Mouse (Mus musculus) hindbrain, embryonic 15.5 days (tissue): ENCODE results near the gene Zfp683. TPM values are rescaled to one million over a fixed set of nuclear protein-coding genes. Genes with fewer than 3 reads are reported as not detected.
A peak's percentile ranks its signal among the peaks of the same experiment; 100 is the strongest.

Experiments
- ATAC-seq: fragments of 200-750 bp; cut with Nextera tagmentation; 2 replicates; pipeline ENCODE4 v1.8.0; 2017; ENCODE audit warnings: low read depth, moderate number of reproducible peaks, moderate TSS enrichment; ENCODE audit not compliant: low FRiP score
- H3K27ac ChIP-seq: fragments of 300-500 bp; sonication (generic); replicated peaks from 2 replicates; pipeline ENCODE4 v1.5.1; 2015; ENCODE audit warnings: mild to moderate bottlenecking, inconsistent platforms
- H3K27me3 ChIP-seq: fragments of 300-500 bp; sonication (generic); 2 replicates; pipeline ENCODE4 v1.6.1; 2015; ENCODE audit warnings: control low read depth, inconsistent platforms
- H3K36me3 ChIP-seq: fragments of 300-500 bp; sonication (generic); 2 replicates; pipeline ENCODE4 v1.6.1; 2015; ENCODE audit warnings: control low read depth, inconsistent platforms
- H3K4me1 ChIP-seq: fragments of 300-500 bp; sonication (generic); replicated peaks from 2 replicates; pipeline ENCODE4 v1.6.1; 2015; ENCODE audit warnings: control low read depth, inconsistent platforms
- H3K4me2 ChIP-seq: fragments of 300-500 bp; sonication (generic); 2 replicates; pipeline ENCODE4 v1.6.1; 2015; ENCODE audit warnings: moderate library complexity, mild to moderate bottlenecking, inconsistent platforms
- H3K4me3 ChIP-seq: fragments of 300-500 bp; sonication (generic); 2 replicates; pipeline ENCODE4 v1.5.1; 2015; ENCODE audit warnings: mild to moderate bottlenecking, inconsistent platforms
- H3K9ac ChIP-seq: fragments of 300-500 bp; sonication (generic); 2 replicates; pipeline ENCODE4 v1.6.1; 2015; ENCODE audit warnings: inconsistent platforms
- H3K9me3 ChIP-seq: fragments of 300-500 bp; sonication (generic); 2 replicates; pipeline ENCODE4 v1.6.1; 2016; ENCODE audit warnings: control low read depth, inconsistent platforms
- WGBS: fragments of 180-500 bp; shearing (Covaris S2); methylation state at CpG from one replicate; pipeline ENCODE4 v1.1.7; 2015; 5-methylcytosine and 5-hydroxymethylcytosine counted together
- polyA plus RNA-seq: library from polyadenylated mRNA; unstranded; fragments of >200 nt; fragmentation: Nextera tagmentation; extraction: Ambion mirVana; gene quantifications from 2 replicates; pipeline ENCODE4 v1.2.1, GENCODE M21; 2015

The Zfp683 gene
- polyA plus RNA-seq, 1 experiment from 2014 or later, result not detected

GRCm38 (mm10) chr4:134098628-134099027 is 45.0 kb downstream of the Zfp683 start:
- Histone ChIP-seq H3K27ac (no peak overlapping the region), H3K27me3 (0 out of 2 replicates have a peak, but pooled peaks cover 2% of the 10 kb centered on the region), H3K9me3 (no peaks in the 10 kb centered on the region), H3K36me3 (no peaks in the 10 kb centered on the region), H3K4me3 (no peak overlapping the region), H3K4me1 (peaks cover 7% of the 10 kb centered on the region; the same call in 1 of the 2 replicates), H3K9ac (no peak overlapping the region), H3K4me2 (no peak overlapping the region)
- no peak for ATAC-seq
- WGBS, result 80% methylated on average over 8 of the region's 8 CpGs

GRCm38 (mm10) chr4:134100245-134100644 is 46.6 kb downstream of the Zfp683 start:
- no peaks in the 10 kb centered on the region for H3K9me3 ChIP-seq
- 85% methylated on average over 4 of the region's 4 CpGs for WGBS
- ATAC-seq, result no peak
- no peaks in the 10 kb centered on the region for H3K27me3 ChIP-seq
- H3K27ac ChIP-seq, result no peak overlapping the region
- no peaks in the 10 kb centered on the region for H3K36me3 ChIP-seq
- no peak overlapping the region for H3K4me3 ChIP-seq
- H3K4me2 ChIP-seq, result no peak overlapping the region
- no peak overlapping the region for H3K9ac ChIP-seq
- H3K4me1 ChIP-seq, result peaks cover 7% of the 10 kb centered on the region; the same call in 1 of the 2 replicates

- H3K4me3 ChIP-seq, result peak within 1 kb of the TSS; percentile 72
Measured at GRCm38 (mm10) chr4:134101979-134102741, 48.5 kb downstream of the Zfp683 start, which contains the start of gene Ubxn11. TSS of gene Ubxn11 (plus strand) at chr4:134102570.

GRCm38 (mm10) chr4:134102742-134103119 is 49.1 kb downstream of the Zfp683 start:
- Histone ChIP-seq H3K27me3 (no peaks in the 10 kb centered on the region), H3K4me3 (peak overlapping the region; percentile 72), H3K9ac (peak overlapping the region; percentile 51), H3K9me3 (no peaks in the 10 kb centered on the region), H3K4me1 (peaks cover 7% of the 10 kb centered on the region; the same call in 1 of the 2 replicates), H3K4me2 (peak overlapping the region; percentile 63), H3K27ac (no peak overlapping the region; the same call in 1 of the 2 replicates), H3K36me3 (no peaks in the 10 kb centered on the region)
- WGBS, result 3% methylated on average over 21 of the region's 21 CpGs
- ATAC-seq, result peak; percentile 82

More at GRCm38 (mm10) chr4:134101979-134102741, 48.5 kb downstream of the Zfp683 start, which contains the start of gene Ubxn11:
- 18% methylated on average over 34 of the region's 34 CpGs for WGBS
- H3K27ac ChIP-seq, result no peak within 1 kb of the TSS; the same call in 1 of the 2 replicates
- H3K4me2 ChIP-seq, result peak within 1 kb of the TSS; percentile 63
- H3K36me3 ChIP-seq, result no peaks in the 10 kb centered on the region
- ATAC-seq, result peak; percentile 98
- H3K9me3 ChIP-seq, result no peaks in the 10 kb centered on the region
- H3K4me1 ChIP-seq, result peaks cover 7% of the 10 kb centered on the region; the same call in 1 of the 2 replicates
- H3K9ac ChIP-seq, result peak within 1 kb of the TSS; percentile 51
- H3K27me3 ChIP-seq, result no peaks in the 10 kb centered on the region

- no peak overlapping the region for H3K4me2 ChIP-seq
- H3K9me3 ChIP-seq, result no peaks in the 10 kb centered on the region
- H3K27me3 ChIP-seq, result no peaks in the 10 kb centered on the region
- no peak overlapping the region for H3K9ac ChIP-seq
- WGBS, result 81% methylated on average over 7 of the region's 7 CpGs
- H3K36me3 ChIP-seq, result no peaks in the 10 kb centered on the region
- no peak for ATAC-seq
- H3K4me1 ChIP-seq, result peaks cover 7% of the 10 kb centered on the region; the same call in 1 of the 2 replicates
- H3K27ac ChIP-seq, result no peak overlapping the region
- H3K4me3 ChIP-seq, result no peak overlapping the region
Measured at GRCm38 (mm10) chr4:134106105-134106504, 52.5 kb downstream of the Zfp683 start.

GRCm38 (mm10) chr4:134107730-134108129 is 54.1 kb downstream of the Zfp683 start:
- H3K4me2 ChIP-seq, result no peak overlapping the region
- H3K9me3 ChIP-seq, result no peaks in the 10 kb centered on the region
- ATAC-seq, result no peak
- peaks cover 7% of the 10 kb centered on the region; the same call in 1 of the 2 replicates for H3K4me1 ChIP-seq
- no peaks in the 10 kb centered on the region for H3K27me3 ChIP-seq
- H3K9ac ChIP-seq, result no peak overlapping the region
- no peak overlapping the region for H3K27ac ChIP-seq
- no peak overlapping the region for H3K4me3 ChIP-seq
- WGBS, result 85% methylated on average over 7 of the region's 7 CpGs
- no peaks in the 10 kb centered on the region for H3K36me3 ChIP-seq

- H3K9me3 ChIP-seq, result no peaks in the 10 kb centered on the region
- H3K27me3 ChIP-seq, result no peaks in the 10 kb centered on the region
- WGBS, result 70% methylated on average over 5 of the region's 5 CpGs
- H3K4me3 ChIP-seq, result no peak overlapping the region
- H3K4me2 ChIP-seq, result no peak overlapping the region
- ATAC-seq, result no peak
- no peak overlapping the region for H3K27ac ChIP-seq
- peaks cover 3% of the 10 kb centered on the region; the same call in 1 of the 2 replicates for H3K4me1 ChIP-seq
- H3K9ac ChIP-seq, result no peak overlapping the region
- no peaks in the 10 kb centered on the region for H3K36me3 ChIP-seq
Measured at GRCm38 (mm10) chr4:134108196-134108595, 54.6 kb downstream of the Zfp683 start.

Other genes with a start within 250 kb of the Zfp683 start
- gene Rps6ka1, start 166.0 kb upstream of the Zfp683 start, polyA plus RNA-seq, result 25.0 and 25.6 TPM in 2 replicates
- gene Hmgn2, start 85.2 kb upstream of the Zfp683 start, polyA plus RNA-seq, result 1,020 and 1,026 TPM in 2 replicates
- gene Dhdds, start 52.9 kb upstream of the Zfp683 start, polyA plus RNA-seq, result 44.0 and 46.0 TPM in 2 replicates
- gene Lin28a, start 35.0 kb upstream of the Zfp683 start, polyA plus RNA-seq, result 0.16 and 0.22 TPM in 2 replicates
- gene Crybg2, start 7.0 kb downstream of the Zfp683 start, polyA plus RNA-seq, result 4.3 and 4.6 TPM in 2 replicates
- gene Cd52, start 41.2 kb downstream of the Zfp683 start, polyA plus RNA-seq, result 2.3 and 9.0 TPM in 2 replicates
- 17.1 and 21.3 TPM in 2 replicates for gene Ubxn11, start 48.7 kb downstream of the Zfp683 start, polyA plus RNA-seq
- gene Sh3bgrl3, start 75.0 kb downstream of the Zfp683 start, polyA plus RNA-seq, result 425 and 442 TPM in 2 replicates
- 18.8 and 22.1 TPM in 2 replicates for gene Cep85, start 133.3 kb downstream of the Zfp683 start, polyA plus RNA-seq
- not detected in 2 replicates for gene Gm7534, start 149.2 kb downstream of the Zfp683 start, polyA plus RNA-seq
- 0.13 and 0.34 TPM in 2 replicates for gene Catsper4, start 173.5 kb downstream of the Zfp683 start, polyA plus RNA-seq
- 0.10 and 0.30 TPM in 2 replicates for gene Cnksr1, start 184.6 kb downstream of the Zfp683 start, polyA plus RNA-seq
- gene E130218I03Rik, start 189.8 kb downstream of the Zfp683 start, polyA plus RNA-seq, result 0.48 and 0.64 TPM in 2 replicates
- 13.3 and 13.8 TPM in 2 replicates for gene Zfp593, start 191.8 kb downstream of the Zfp683 start, polyA plus RNA-seq
- gene Gm30191, start 193.1 kb downstream of the Zfp683 start, polyA plus RNA-seq, result 0.52 and 0.83 TPM in 2 replicates
- 16.8 and 18.9 TPM in 2 replicates for gene Grrp1, start 200.3 kb downstream of the Zfp683 start, polyA plus RNA-seq
- gene Pdik1l, start 234.1 kb downstream of the Zfp683 start, polyA plus RNA-seq, result 35.7 and 36.6 TPM in 2 replicates